Mouse (Mus musculus): Measurements from ENCODE around the gene Iqcg. TPM values are rescaled to one million over a fixed set of nuclear protein-coding genes. Genes with fewer than 3 reads are reported as not detected.

Iqcg gene
- 6.5 and 7.7 TPM in 2 replicates for polyA plus RNA-seq (2014; fragmentation: Nextera tagmentation; extraction: Ambion mirVana)

GRCm38 (mm10) chr16:33056095-33056785, at the start of gene Iqcg, which contains the start of gene Rpl35a:
TSS of gene Iqcg (minus strand) at chr16:33056218.
TSS of gene Rpl35a (plus strand) at chr16:33056453.
- Histone ChIP-seq H3K27ac (peak within 1 kb of the TSS; percentile 86), H3K4me3 (replicated peaks; ENCODE audit: low read length) (peak within 1 kb of the TSS; percentile 76), H3K36me3 (replicated peaks; ENCODE audit: control insufficient read depth, insufficient read depth) (peaks cover 33% of the 10 kb centered on the region), H3K4me1 (replicated peaks; ENCODE audit: control insufficient read depth, insufficient read depth, low read length) (peaks cover 12% of the 10 kb centered on the region), H3K4me2 (replicated peaks) (peak within 1 kb of the TSS; percentile 79), H3K27me3 (ENCODE audit: control insufficient read depth, insufficient read depth, low read length) (no peaks in the 10 kb centered on the region), H3K9ac (peak within 1 kb of the TSS; percentile 88), H3K9me3 (ENCODE audit: control insufficient read depth, low read length) (no peaks in the 10 kb centered on the region)
- under 1% methylated on average over 47 of the region's 47 CpGs for WGBS
- DNase-seq (ENCODE audit: low spot score) = peak; percentile 95
- peak; percentile 92 for ATAC-seq (ENCODE audit: low FRiP score)

GRCm38 (mm10) chr16:33085666-33086065, 29.6 kb upstream of the Iqcg start:
- Histone ChIP-seq H3K36me3 (replicated peaks; ENCODE audit: control insufficient read depth, insufficient read depth) (peaks cover 45% of the 10 kb centered on the region), H3K4me2 (replicated peaks) (no peak overlapping the region), H3K27me3 (ENCODE audit: control insufficient read depth, insufficient read depth, low read length) (no peaks in the 10 kb centered on the region), H3K27ac (no peak overlapping the region), H3K4me3 (replicated peaks; ENCODE audit: low read length) (no peak overlapping the region), H3K4me1 (replicated peaks; ENCODE audit: control insufficient read depth, insufficient read depth, low read length) (no peaks in the 10 kb centered on the region), H3K9ac (no peak overlapping the region), H3K9me3 (ENCODE audit: control insufficient read depth, low read length) (no peaks in the 10 kb centered on the region)
- WGBS = 74% methylated on average over 8 of the region's 8 CpGs
- no peak for ATAC-seq (ENCODE audit: low FRiP score)
- DNase-seq (ENCODE audit: low spot score) = no peak

- H3K4me3 ChIP-seq (replicated peaks; ENCODE audit: low read length) = no peak overlapping the region
- H3K4me1 ChIP-seq (replicated peaks; ENCODE audit: control insufficient read depth, insufficient read depth, low read length) = no peaks in the 10 kb centered on the region
- H3K9ac ChIP-seq = no peak overlapping the region
- no peaks in the 10 kb centered on the region for H3K9me3 ChIP-seq (ENCODE audit: control insufficient read depth, low read length)
- 87% methylated on average over 2 of the region's 2 CpGs for WGBS
- DNase-seq (ENCODE audit: low spot score) (no peak), ATAC-seq (ENCODE audit: low FRiP score) (no peak)
- H3K4me2 ChIP-seq (replicated peaks) = no peak overlapping the region
- H3K27me3 ChIP-seq (ENCODE audit: control insufficient read depth, insufficient read depth, low read length) = no peaks in the 10 kb centered on the region
- peaks cover 30% of the 10 kb centered on the region for H3K36me3 ChIP-seq (replicated peaks; ENCODE audit: control insufficient read depth, insufficient read depth)
- H3K27ac ChIP-seq = no peak overlapping the region
Observed at GRCm38 (mm10) chr16:33083996-33084395, 28.0 kb upstream of the Iqcg start.

GRCm38 (mm10) chr16:33082951-33083350, 26.9 kb upstream of the Iqcg start:
- Histone ChIP-seq H3K36me3 (replicated peaks; ENCODE audit: control insufficient read depth, insufficient read depth) (peaks cover 30% of the 10 kb centered on the region), H3K4me2 (replicated peaks) (no peak overlapping the region), H3K9ac (no peak overlapping the region), H3K9me3 (ENCODE audit: control insufficient read depth, low read length) (no peaks in the 10 kb centered on the region), H3K4me3 (replicated peaks; ENCODE audit: low read length) (no peak overlapping the region), H3K27me3 (ENCODE audit: control insufficient read depth, insufficient read depth, low read length) (no peaks in the 10 kb centered on the region), H3K27ac (no peak overlapping the region), H3K4me1 (replicated peaks; ENCODE audit: control insufficient read depth, insufficient read depth, low read length) (no peaks in the 10 kb centered on the region)
- no peak for ATAC-seq (ENCODE audit: low FRiP score)
- no peak for DNase-seq (ENCODE audit: low spot score)
- WGBS = 94% methylated on average over 6 of the region's 6 CpGs

- Histone ChIP-seq H3K27me3 (ENCODE audit: control insufficient read depth, insufficient read depth, low read length) (no peaks in the 10 kb centered on the region), H3K9me3 (ENCODE audit: control insufficient read depth, low read length) (no peaks in the 10 kb centered on the region), H3K4me1 (replicated peaks; ENCODE audit: control insufficient read depth, insufficient read depth, low read length) (no peaks in the 10 kb centered on the region), H3K4me2 (replicated peaks) (no peak overlapping the region), H3K4me3 (replicated peaks; ENCODE audit: low read length) (no peak overlapping the region), H3K36me3 (replicated peaks; ENCODE audit: control insufficient read depth, insufficient read depth) (peaks cover 45% of the 10 kb centered on the region), H3K9ac (no peak overlapping the region), H3K27ac (no peak overlapping the region)
- ATAC-seq (ENCODE audit: low FRiP score) (no peak), DNase-seq (ENCODE audit: low spot score) (no peak)
- 96% methylated on average over 7 of the region's 7 CpGs for WGBS
Observed at GRCm38 (mm10) chr16:33080063-33080462, 24.0 kb upstream of the Iqcg start.

- DNase-seq (ENCODE audit: low spot score) = no peak
- Histone ChIP-seq H3K9ac (no peak overlapping the region), H3K9me3 (ENCODE audit: control insufficient read depth, low read length) (no peaks in the 10 kb centered on the region), H3K27ac (no peak overlapping the region), H3K36me3 (replicated peaks; ENCODE audit: control insufficient read depth, insufficient read depth) (peaks cover 48% of the 10 kb centered on the region), H3K4me1 (replicated peaks; ENCODE audit: control insufficient read depth, insufficient read depth, low read length) (no peaks in the 10 kb centered on the region), H3K27me3 (ENCODE audit: control insufficient read depth, insufficient read depth, low read length) (no peaks in the 10 kb centered on the region), H3K4me2 (replicated peaks) (no peak overlapping the region), H3K4me3 (replicated peaks; ENCODE audit: low read length) (no peak overlapping the region)
- ATAC-seq (ENCODE audit: low FRiP score) = no peak
- WGBS = 96% methylated on average over 5 of the region's 5 CpGs
Observed at GRCm38 (mm10) chr16:33077069-33077627, 21.1 kb upstream of the Iqcg start.

GRCm38 (mm10) chr16:33076078-33076477, 20.1 kb upstream of the Iqcg start:
- H3K9me3 ChIP-seq (ENCODE audit: control insufficient read depth, low read length) = no peaks in the 10 kb centered on the region
- no peak overlapping the region for H3K4me3 ChIP-seq (replicated peaks; ENCODE audit: low read length)
- H3K36me3 ChIP-seq (replicated peaks; ENCODE audit: control insufficient read depth, insufficient read depth) = peaks cover 47% of the 10 kb centered on the region
- ATAC-seq (ENCODE audit: low FRiP score) (no peak), DNase-seq (ENCODE audit: low spot score) (no peak)
- no peaks in the 10 kb centered on the region for H3K27me3 ChIP-seq (ENCODE audit: control insufficient read depth, insufficient read depth, low read length)
- H3K27ac ChIP-seq = no peak overlapping the region
- no peaks in the 10 kb centered on the region for H3K4me1 ChIP-seq (replicated peaks; ENCODE audit: control insufficient read depth, insufficient read depth, low read length)
- H3K4me2 ChIP-seq (replicated peaks) = no peak overlapping the region
- no peak overlapping the region for H3K9ac ChIP-seq
- WGBS = 75% methylated on average over 6 of the region's 6 CpGs

GRCm38 (mm10) chr16:33074967-33075366, 18.9 kb upstream of the Iqcg start:
- ATAC-seq (ENCODE audit: low FRiP score) = no peak
- no peak overlapping the region for H3K4me2 ChIP-seq (replicated peaks)
- H3K36me3 ChIP-seq (replicated peaks; ENCODE audit: control insufficient read depth, insufficient read depth) = peaks cover 50% of the 10 kb centered on the region
- H3K27ac ChIP-seq = no peak overlapping the region
- WGBS = 93% methylated on average over 5 of the region's 5 CpGs
- no peaks in the 10 kb centered on the region for H3K9me3 ChIP-seq (ENCODE audit: control insufficient read depth, low read length)
- no peak overlapping the region for H3K4me3 ChIP-seq (replicated peaks; ENCODE audit: low read length)
- H3K9ac ChIP-seq = no peak overlapping the region
- no peak for DNase-seq (ENCODE audit: low spot score)
- no peaks in the 10 kb centered on the region for H3K27me3 ChIP-seq (ENCODE audit: control insufficient read depth, insufficient read depth, low read length)
- H3K4me1 ChIP-seq (replicated peaks; ENCODE audit: control insufficient read depth, insufficient read depth, low read length) = no peaks in the 10 kb centered on the region

- Histone ChIP-seq H3K4me1 (replicated peaks; ENCODE audit: control insufficient read depth, insufficient read depth, low read length) (no peaks in the 10 kb centered on the region), H3K36me3 (replicated peaks; ENCODE audit: control insufficient read depth, insufficient read depth) (peaks cover 60% of the 10 kb centered on the region), H3K9ac (no peak overlapping the region), H3K27ac (no peak overlapping the region), H3K4me3 (replicated peaks; ENCODE audit: low read length) (no peak overlapping the region), H3K4me2 (replicated peaks) (no peak overlapping the region), H3K9me3 (ENCODE audit: control insufficient read depth, low read length) (no peaks in the 10 kb centered on the region), H3K27me3 (ENCODE audit: control insufficient read depth, insufficient read depth, low read length) (no peaks in the 10 kb centered on the region)
- WGBS = 94% methylated on average over 6 of the region's 6 CpGs
- ATAC-seq (ENCODE audit: low FRiP score) (no peak), DNase-seq (ENCODE audit: low spot score) (no peak)
Observed at GRCm38 (mm10) chr16:33072871-33073557, 17.0 kb upstream of the Iqcg start.

All from hindbrain, embryonic 14.5 days (tissue).